Mouse (Mus musculus) fibroblast of lung, adult 2 months (primary cell): Measurements from ENCODE around the gene Pigr.

ENCODE experiments used
- DNase-seq: peaks from one replicate; pipeline ENCODE4 v3.0.0-alpha.2; 2011; ENCODE audit warnings: low read depth

Pigr gene

DNA sequence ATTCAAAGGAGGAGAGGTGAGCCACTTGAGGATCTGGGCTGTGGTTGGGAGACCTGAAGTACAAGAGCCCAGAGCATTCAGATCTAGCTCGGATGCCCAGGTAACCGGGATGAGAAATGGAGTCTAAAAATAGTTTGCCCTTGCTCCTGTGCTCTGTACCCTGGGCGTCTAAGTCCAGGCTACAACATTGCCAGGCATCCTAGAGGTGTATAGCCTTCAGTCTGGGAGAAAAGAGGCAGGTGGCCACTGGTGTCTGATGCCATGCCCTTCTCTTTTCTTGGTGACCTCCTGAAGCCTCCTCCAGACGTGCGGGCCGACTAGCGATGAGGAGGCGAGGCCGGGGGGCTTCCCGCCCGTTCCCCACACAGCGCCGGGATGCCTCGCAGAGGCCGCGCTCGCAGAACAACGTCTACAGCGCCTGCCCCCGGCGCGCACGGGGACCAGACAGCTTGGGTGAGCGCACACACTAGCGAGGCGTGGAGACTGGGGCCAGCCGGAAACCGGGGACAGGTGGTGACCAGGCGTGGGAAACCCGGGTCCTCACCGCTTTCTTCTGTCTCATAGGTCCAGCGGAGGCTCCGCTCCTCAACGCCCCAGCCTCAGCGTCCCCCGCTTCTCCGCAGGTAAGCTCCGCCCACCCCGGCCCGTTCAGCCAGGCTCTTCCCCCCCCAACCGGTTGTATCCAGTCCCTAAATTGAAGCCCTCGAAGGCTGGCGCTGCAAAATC, 51.6 kb downstream of the Pigr start:
- DNase-seq, result no peak

DNA sequence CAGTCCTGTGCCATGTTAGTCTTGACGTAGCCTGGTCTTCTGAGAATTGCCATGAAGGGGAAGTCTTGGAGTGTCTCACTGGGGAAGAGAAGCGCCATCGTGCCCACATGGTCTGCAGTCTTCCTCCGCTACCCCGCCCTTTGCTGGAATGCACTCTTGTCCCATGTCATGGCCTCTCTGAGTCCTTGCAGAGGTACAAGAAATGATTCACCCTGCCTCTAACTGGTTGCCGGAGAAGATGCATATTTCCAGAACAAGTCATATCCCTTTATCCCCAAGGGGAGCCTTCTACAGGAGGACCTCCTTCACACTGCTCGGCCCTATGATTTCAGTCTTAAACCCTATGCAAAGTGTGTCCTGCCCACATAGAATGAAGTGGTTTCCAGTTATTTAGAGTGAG, 53.4 kb downstream of the Pigr start:
- DNase-seq, result no peak

DNA sequence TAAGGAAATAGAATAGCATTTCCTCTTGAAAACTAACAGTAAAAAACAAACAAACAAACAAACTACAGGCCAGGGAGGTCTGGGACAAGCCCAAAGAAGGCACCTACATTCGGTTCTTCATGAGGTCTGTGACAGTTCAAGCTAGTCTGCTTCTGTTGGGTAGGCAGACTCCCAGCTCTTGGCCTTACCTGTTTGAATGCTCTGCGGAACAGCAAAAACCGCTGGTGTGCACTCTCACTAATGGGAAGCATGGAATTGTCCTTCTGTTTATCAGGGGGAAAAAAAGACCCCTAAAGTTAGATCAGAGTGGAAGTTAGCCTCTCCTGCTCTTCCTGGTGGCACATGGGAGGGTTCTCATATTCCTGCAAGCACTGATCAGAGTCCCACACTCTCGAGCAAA, 56.7 kb downstream of the Pigr start:
- no peak for DNase-seq

DNA sequence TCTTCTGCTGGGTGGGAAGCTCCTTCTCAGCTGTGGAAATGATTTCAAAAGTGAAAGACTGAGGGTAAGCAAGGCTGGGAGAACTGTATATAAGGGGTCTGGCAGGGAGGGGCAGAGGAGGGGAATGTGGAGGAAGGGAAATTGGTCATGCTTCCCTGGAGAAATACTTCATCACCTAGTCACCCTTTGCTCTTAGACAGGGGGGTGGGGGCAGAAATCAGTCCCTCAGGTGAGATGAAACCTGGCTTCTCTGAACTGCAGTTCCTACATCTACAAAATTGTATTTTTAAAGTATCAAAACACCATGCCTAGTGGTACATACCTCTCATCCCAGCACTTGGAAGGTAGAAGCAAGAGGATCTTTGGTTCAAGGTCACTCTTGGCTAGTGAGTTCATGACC, 60.9 kb downstream of the Pigr start, which contains the start of gene Il24:
Gene Il24, minus strand, starts transcription at position 101 of the 400 bp plus-strand sequence.
- no peak for DNase-seq

DNA sequence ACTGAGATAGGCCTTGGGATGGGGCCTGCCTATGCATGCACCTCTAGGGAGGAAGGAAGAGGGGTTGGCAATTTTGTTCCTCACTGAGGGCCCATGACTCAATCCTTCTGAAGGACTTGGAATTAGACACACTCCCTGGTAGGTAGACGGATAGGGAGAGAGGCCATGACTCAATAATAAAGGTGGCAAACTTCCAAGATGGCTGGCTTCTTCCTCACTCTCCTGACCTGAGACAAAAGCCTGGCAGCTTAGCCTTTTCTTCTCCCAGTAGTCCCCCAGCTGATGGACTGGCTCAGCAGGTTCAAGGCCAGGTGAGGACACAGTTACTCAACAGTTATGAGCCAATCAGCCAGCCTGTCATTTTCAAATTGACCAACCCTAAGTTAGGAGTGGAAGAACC, 66.0 kb downstream of the Pigr start:
- no peak for DNase-seq

DNA sequence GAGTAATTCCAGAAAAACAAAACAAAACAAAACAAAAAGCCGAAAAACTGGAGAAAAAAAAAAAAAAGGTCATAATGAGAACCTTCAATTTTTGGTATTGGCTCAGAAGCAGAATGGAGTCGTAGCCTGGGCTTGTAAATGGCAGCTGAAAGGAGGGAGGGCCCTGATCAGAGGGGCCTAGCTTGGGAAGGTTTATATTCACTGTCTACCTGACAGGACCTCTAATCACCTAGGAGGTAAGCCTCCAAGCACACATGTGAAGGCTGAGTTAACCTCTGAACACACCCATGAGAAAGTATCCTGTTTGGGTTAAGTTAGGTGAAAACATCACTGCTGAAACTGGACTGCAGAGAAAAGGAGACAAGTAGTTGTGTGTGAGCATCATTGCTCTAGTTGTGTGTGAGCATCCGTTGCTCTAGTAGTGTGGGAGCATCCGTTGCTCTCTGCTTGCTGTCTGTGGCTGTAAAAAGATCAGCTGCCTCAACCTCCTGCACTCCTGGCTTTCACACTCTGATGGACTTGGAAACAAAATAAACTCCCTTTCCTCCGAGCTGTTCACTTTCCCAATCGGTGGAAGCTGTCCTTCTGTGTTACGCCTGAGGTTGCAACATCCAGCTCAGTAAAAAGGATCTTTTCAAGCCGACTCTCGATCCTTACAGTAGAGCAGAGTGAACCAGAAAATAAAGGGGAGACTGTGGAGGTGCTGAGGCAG, 67.0 kb downstream of the Pigr start:
- DNase-seq, result no peak

DNA sequence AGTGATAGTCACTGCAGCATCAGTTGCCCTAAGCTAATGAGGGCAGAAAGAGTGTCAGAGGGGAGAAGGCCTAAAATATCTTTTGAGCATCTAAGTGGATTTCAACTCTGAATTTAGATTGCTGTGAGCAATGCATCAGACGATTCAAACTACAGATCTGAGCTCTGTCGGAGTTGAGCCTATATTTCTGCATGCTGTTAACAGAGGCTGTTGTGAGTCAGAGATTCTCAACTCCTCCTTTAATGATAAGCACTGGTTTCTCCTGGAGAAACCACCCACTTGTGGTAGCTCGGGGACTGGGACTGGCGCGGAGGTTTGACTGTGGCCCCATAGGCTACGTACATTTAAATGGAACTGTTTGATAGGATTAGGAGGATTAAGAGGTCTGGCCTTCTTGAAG, 68.0 kb downstream of the Pigr start:
- DNase-seq, result no peak
